Mouse (Mus musculus) heart, postnatal 0 days (tissue): ENCODE measurements around the gene Atxn1.

Experiments used
- CTCF ChIP-seq: IDR thresholded peaks from 2 replicates; pipeline ENCODE4 v1.5.1; 2016; ENCODE audit warnings: antibody characterized with exemption, control low read depth, low read depth
- EP300 ChIP-seq: IDR thresholded peaks from 2 replicates; pipeline ENCODE4 v1.6.1; 2016; ENCODE audit warnings: antibody characterized with exemption, low read depth

DNA sequence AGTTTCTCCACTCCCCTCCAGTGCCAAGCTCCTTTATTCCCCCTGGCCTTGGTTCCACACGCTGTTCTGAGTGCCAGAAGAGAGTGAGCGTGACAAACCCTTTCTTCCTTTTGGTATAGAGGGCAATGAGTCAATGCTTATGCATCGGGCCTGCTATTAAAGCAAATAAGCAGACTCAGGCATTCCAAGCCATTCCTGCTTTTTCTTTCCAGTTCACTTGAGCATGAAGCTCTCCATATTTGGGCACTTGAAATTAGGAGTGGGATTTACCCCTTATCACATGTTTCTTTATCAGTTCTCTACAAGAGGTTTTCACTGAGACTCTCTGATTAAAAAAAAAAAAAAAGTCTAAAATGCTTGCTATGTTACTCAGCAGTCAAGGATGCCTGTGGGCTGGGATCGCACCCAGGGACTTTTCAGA is 279.9 kb downstream of the Atxn1 start:
- TF ChIP-seq CTCF (no peak), EP300 (no peak)
